Mouse (Mus musculus) stomach, embryonic 16.5 days (tissue): ENCODE measurements around the gene Olfr373. TPM values are rescaled to one million over a fixed set of nuclear protein-coding genes. Genes with fewer than 3 reads are reported as not detected.
"Not testable (repeated sequence)": the region's sequence is repeated elsewhere in the genome, so short reads cannot be mapped to it uniquely, and the experiment has no call there.

Experiments used
- ATAC-seq: fragments of 200-750 bp; cut with Nextera tagmentation; 2 replicates; pipeline ENCODE4 v1.8.0; 2017; ENCODE audit warnings: moderate number of reproducible peaks, moderate TSS enrichment; ENCODE audit not compliant: insufficient read depth, low FRiP score
- H3K27ac ChIP-seq: fragments of 300-500 bp; sonication (generic); 2 replicates; pipeline ENCODE4 v1.5.1; 2014; ENCODE audit warnings: low read length
- H3K27me3 ChIP-seq: fragments of 300-500 bp; sonication (generic); 2 replicates; pipeline ENCODE4 v1.6.1; 2014; ENCODE audit warnings: low read length, control low read depth, mixed read lengths; ENCODE audit not compliant: control insufficient read depth, insufficient read depth
- H3K36me3 ChIP-seq: fragments of 300-500 bp; sonication (generic); 2 replicates; pipeline ENCODE4 v1.6.1; 2014; ENCODE audit warnings: low read length; ENCODE audit not compliant: control insufficient read depth, insufficient read depth
- H3K4me1 ChIP-seq: fragments of 300-500 bp; sonication (generic); 2 replicates; pipeline ENCODE4 v1.6.1; 2014; ENCODE audit warnings: low read length, control low read depth, mixed read lengths; ENCODE audit not compliant: control insufficient read depth, insufficient read depth
- H3K4me2 ChIP-seq: fragments of 300-500 bp; sonication (generic); 2 replicates; pipeline ENCODE4 v1.6.1; 2014; ENCODE audit warnings: low read depth, low read length, mixed read lengths
- H3K4me3 ChIP-seq: fragments of 300-500 bp; sonication (generic); replicated peaks from 2 replicates; pipeline ENCODE4 v1.5.1; 2014; ENCODE audit warnings: mild to moderate bottlenecking, low read length
- H3K9ac ChIP-seq: fragments of 300-500 bp; sonication (generic); 2 replicates; pipeline ENCODE4 v1.6.1; 2014; ENCODE audit warnings: low read length
- H3K9me3 ChIP-seq: fragments of 300-500 bp; sonication (generic); replicated peaks from 2 replicates; pipeline ENCODE4 v1.6.1; 2016; ENCODE audit warnings: low read length, control low read depth; ENCODE audit not compliant: control insufficient read depth
- WGBS: fragments of 180-500 bp; shearing (Covaris S2); extraction: QIAGEN DNeasy Blood & Tissue Kit; methylation state at CpG from one replicate; pipeline ENCODE4 v1.1.7; 2014; 5-methylcytosine and 5-hydroxymethylcytosine counted together
- polyA plus RNA-seq: library from polyadenylated mRNA; unstranded; fragments of >200 nt; fragmentation: Nextera tagmentation; extraction: Ambion mirVana; gene quantifications from 2 replicates; pipeline ENCODE4 v1.2.1, GENCODE M21; 2015

The Olfr373 gene
- polyA plus RNA-seq = 0.03 TPM in 1 of 2 replicates, not detected in the other

- not testable (repeated sequence) for ATAC-seq, H3K36me3 ChIP-seq, H3K4me3 ChIP-seq, H3K4me2 ChIP-seq, H3K4me1 ChIP-seq, H3K9ac ChIP-seq, H3K27ac ChIP-seq, H3K27me3 ChIP-seq, H3K9me3 ChIP-seq
Measured at GRCm38 (mm10) chr8:72082877-72083276, at the start of gene Olfr373. TSS of gene Olfr373 (plus strand) at chr8:72083177.

GRCm38 (mm10) chr8:72040918-72041317, 42.1 kb upstream of the Olfr373 start, which contains the start of gene Olfr372:
TSS of gene Olfr372 (plus strand) at chr8:72041218.
- H3K4me2 ChIP-seq, H3K36me3 ChIP-seq, H3K4me3 ChIP-seq, H3K9me3 ChIP-seq, H3K27ac ChIP-seq, ATAC-seq, H3K27me3 ChIP-seq, H3K4me1 ChIP-seq, H3K9ac ChIP-seq: not testable (repeated sequence)
- 69% methylated on average over 4 of the region's 4 CpGs for WGBS

GRCm38 (mm10) chr8:72042493-72042892, 40.5 kb upstream of the Olfr373 start:
- 81% methylated on average over 1 of the region's 1 CpGs for WGBS

GRCm38 (mm10) chr8:72054633-72055032, 28.3 kb upstream of the Olfr373 start:
- H3K4me1 ChIP-seq, H3K27me3 ChIP-seq, H3K27ac ChIP-seq, H3K9ac ChIP-seq, H3K4me2 ChIP-seq, H3K4me3 ChIP-seq, H3K36me3 ChIP-seq, ATAC-seq, H3K9me3 ChIP-seq: not testable (repeated sequence)

More at GRCm38 (mm10) chr8:72042493-72042892, 40.5 kb upstream of the Olfr373 start:
- no peak for ATAC-seq
- Histone ChIP-seq H3K9me3 (no peaks in the 10 kb centered on the region), H3K36me3 (no peaks in the 10 kb centered on the region), H3K9ac (no peak overlapping the region), H3K4me1 (no peaks in the 10 kb centered on the region), H3K4me3 (no peak overlapping the region), H3K4me2 (no peak overlapping the region), H3K27ac (no peak overlapping the region), H3K27me3 (no peaks in the 10 kb centered on the region)

GRCm38 (mm10) chr8:72057643-72058042, 25.3 kb upstream of the Olfr373 start:
- not testable (repeated sequence) for H3K4me3 ChIP-seq, H3K27ac ChIP-seq, H3K36me3 ChIP-seq, ATAC-seq, H3K9ac ChIP-seq, H3K27me3 ChIP-seq, H3K9me3 ChIP-seq, H3K4me1 ChIP-seq, H3K4me2 ChIP-seq
- 86% methylated on average over 3 of the region's 4 CpGs for WGBS

- WGBS = 89% methylated on average over 1 of the region's 1 CpGs
- not testable (repeated sequence) for ATAC-seq
Measured at GRCm38 (mm10) chr8:72066819-72067399, 16.1 kb upstream of the Olfr373 start.

GRCm38 (mm10) chr8:72084744-72085143, 1.8 kb downstream of the Olfr373 start:
- WGBS = 71% methylated on average over 5 of the region's 5 CpGs
- no peak overlapping the region for H3K9ac ChIP-seq
- H3K9me3 ChIP-seq = no peaks in the 10 kb centered on the region
- no peak overlapping the region for H3K4me3 ChIP-seq
- H3K4me1 ChIP-seq = no peaks in the 10 kb centered on the region
- H3K36me3 ChIP-seq = no peaks in the 10 kb centered on the region
- H3K27me3 ChIP-seq = no peaks in the 10 kb centered on the region
- ATAC-seq = no peak; the same call in 1 of the 2 replicates
- H3K27ac ChIP-seq = no peak overlapping the region
- H3K4me2 ChIP-seq = no peak overlapping the region

More at GRCm38 (mm10) chr8:72066819-72067399, 16.1 kb upstream of the Olfr373 start:
- H3K4me2 ChIP-seq, H3K9me3 ChIP-seq, H3K27ac ChIP-seq, H3K36me3 ChIP-seq, H3K4me1 ChIP-seq, H3K4me3 ChIP-seq, H3K9ac ChIP-seq, H3K27me3 ChIP-seq: not testable (repeated sequence)

- H3K9me3 ChIP-seq, H3K9ac ChIP-seq, H3K36me3 ChIP-seq, H3K4me3 ChIP-seq, ATAC-seq, H3K4me2 ChIP-seq, H3K27ac ChIP-seq, H3K4me1 ChIP-seq, H3K27me3 ChIP-seq: not testable (repeated sequence)
- 65% methylated on average over 3 of the region's 3 CpGs for WGBS
Measured at GRCm38 (mm10) chr8:72087611-72088010, 4.6 kb downstream of the Olfr373 start.

- H3K27me3 ChIP-seq, H3K9ac ChIP-seq, H3K4me1 ChIP-seq, H3K9me3 ChIP-seq, ATAC-seq, H3K4me2 ChIP-seq, H3K27ac ChIP-seq, H3K36me3 ChIP-seq, H3K4me3 ChIP-seq: not testable (repeated sequence)
Measured at GRCm38 (mm10) chr8:72096721-72097120, 13.7 kb downstream of the Olfr373 start.
